Mouse (Mus musculus) embryonic facial prominence, embryonic 13.5 days (tissue): Measurements from ENCODE around the gene Sv2a. TPM values are rescaled to one million over a fixed set of nuclear protein-coding genes. Genes with fewer than 3 reads are reported as not detected.

Experiments used
- ATAC-seq: fragments of 200-750 bp; cut with Nextera tagmentation; 2 replicates; pipeline ENCODE4 v1.8.0; 2017; ENCODE audit warnings: low read depth; ENCODE audit not compliant: insufficient number of reproducible peaks, insufficient read depth, low FRiP score, low TSS enrichment
- H3K27ac ChIP-seq: fragments of 300-500 bp; sonication (generic); 2 replicates; pipeline ENCODE4 v1.5.1; 2015; ENCODE audit warnings: moderate library complexity, mild to moderate bottlenecking, inconsistent platforms
- H3K27me3 ChIP-seq: fragments of 300-500 bp; sonication (generic); 2 replicates; pipeline ENCODE4 v1.6.1; 2015; ENCODE audit warnings: mild to moderate bottlenecking, inconsistent platforms
- H3K36me3 ChIP-seq: fragments of 300-500 bp; sonication (generic); 2 replicates; pipeline ENCODE4 v1.6.1; 2015; ENCODE audit warnings: mild to moderate bottlenecking, inconsistent platforms
- H3K4me1 ChIP-seq: fragments of 300-500 bp; sonication (generic); 2 replicates; pipeline ENCODE4 v1.6.1; 2015; ENCODE audit warnings: inconsistent platforms
- H3K4me2 ChIP-seq: fragments of 300-500 bp; sonication (generic); 2 replicates; pipeline ENCODE4 v1.6.1; 2015; ENCODE audit warnings: moderate library complexity, mild to moderate bottlenecking, inconsistent platforms
- H3K4me3 ChIP-seq: fragments of 300-500 bp; sonication (generic); 2 replicates; pipeline ENCODE4 v1.5.1; 2015; ENCODE audit warnings: mild to moderate bottlenecking, inconsistent platforms
- H3K9ac ChIP-seq: fragments of 300-500 bp; sonication (generic); 2 replicates; pipeline ENCODE4 v1.6.1; 2015; ENCODE audit warnings: mild to moderate bottlenecking, inconsistent platforms
- H3K9me3 ChIP-seq: fragments of 300-500 bp; sonication (generic); 2 replicates; pipeline ENCODE4 v1.6.1; 2016; ENCODE audit warnings: inconsistent platforms
- WGBS: fragments of 180-500 bp; shearing (Covaris S2); methylation state at CpG from one replicate; pipeline ENCODE4 v1.1.7; 2015; ENCODE audit warnings: mixed read lengths; 5-methylcytosine and 5-hydroxymethylcytosine counted together
- polyA plus RNA-seq: library from polyadenylated mRNA; unstranded; fragments of >200 nt; fragmentation: Nextera tagmentation; extraction: Ambion mirVana; gene quantifications from 2 replicates; pipeline ENCODE4 v1.2.1, GENCODE M21; 2015

Gene Sv2a
- polyA plus RNA-seq, 1 experiment from 2014 or later: 8.7 TPM

GRCm38 (mm10) chr3:96178427-96178826, 2.5 kb upstream of the Sv2a start:
- Histone ChIP-seq H3K9ac (no peak overlapping the region), H3K4me1 (peaks cover 42% of the 10 kb centered on the region), H3K27ac (no peak overlapping the region), H3K4me3 (no peak overlapping the region), H3K36me3 (peaks cover 49% of the 10 kb centered on the region), H3K9me3 (no peaks in the 10 kb centered on the region), H3K27me3 (no peaks in the 10 kb centered on the region), H3K4me2 (no peak overlapping the region)
- 95% methylated on average over 4 of the region's 4 CpGs for WGBS
- ATAC-seq: no peak

GRCm38 (mm10) chr3:96178902-96179301, 2.0 kb upstream of the Sv2a start:
- Histone ChIP-seq H3K9me3 (no peaks in the 10 kb centered on the region), H3K27me3 (no peaks in the 10 kb centered on the region), H3K4me3 (no peak overlapping the region), H3K36me3 (peaks cover 47% of the 10 kb centered on the region), H3K4me1 (peaks cover 39% of the 10 kb centered on the region), H3K27ac (no peak overlapping the region), H3K9ac (no peak overlapping the region), H3K4me2 (no peak overlapping the region)
- 82% methylated on average over 2 of the region's 2 CpGs for WGBS
- no peak for ATAC-seq

- Histone ChIP-seq H3K27ac (no peak overlapping the region), H3K9ac (no peak overlapping the region), H3K4me3 (no peak overlapping the region), H3K36me3 (peaks cover 41% of the 10 kb centered on the region), H3K27me3 (no peaks in the 10 kb centered on the region), H3K4me2 (no peak overlapping the region), H3K9me3 (no peaks in the 10 kb centered on the region), H3K4me1 (peaks cover 33% of the 10 kb centered on the region)
- 64% methylated on average over 4 of the region's 4 CpGs for WGBS
- no peak for ATAC-seq
These were observed 1.4 kb upstream of the Sv2a start for GRCm38 (mm10) chr3:96179531-96179930.

DNA sequence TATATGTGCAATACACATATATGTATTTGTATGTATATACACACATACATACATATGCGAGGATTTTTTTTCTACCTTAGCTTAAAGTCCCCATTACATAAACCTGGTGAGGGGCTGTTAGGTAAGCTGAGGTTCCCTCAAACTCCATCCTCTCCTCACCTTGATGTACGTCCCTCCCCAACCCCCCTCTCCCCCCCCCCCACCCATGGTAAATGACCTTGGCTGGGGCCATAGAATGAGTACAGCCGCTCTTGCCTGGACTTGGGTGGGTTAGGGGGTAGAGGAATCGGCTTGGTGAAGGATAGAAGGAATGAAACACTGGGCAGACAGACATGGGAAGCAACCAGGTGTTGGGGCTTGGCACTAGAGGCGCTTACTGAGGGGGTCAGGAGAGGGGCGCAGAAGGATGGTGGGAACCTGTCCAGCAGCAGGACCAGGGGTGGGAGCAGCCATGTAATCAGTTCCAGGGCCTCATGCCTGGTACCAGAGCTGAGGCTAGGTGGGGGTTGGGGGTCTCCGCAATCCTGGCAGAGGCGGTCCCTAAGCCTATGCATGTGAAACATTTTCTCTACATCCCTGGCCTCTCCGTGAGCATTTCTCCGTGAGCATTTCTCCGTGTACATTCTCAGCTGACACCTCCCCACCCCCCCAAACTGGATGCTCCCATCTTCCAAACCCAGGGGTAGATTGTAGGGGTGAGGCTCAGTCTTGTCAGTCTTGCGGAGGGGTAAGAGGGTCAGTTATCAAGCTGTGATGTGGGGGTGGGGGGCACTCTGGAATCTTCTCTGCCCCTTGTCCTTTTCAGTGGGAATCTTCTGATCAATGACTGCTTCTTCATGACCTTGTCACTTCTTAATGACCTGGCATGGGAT, 795 bp downstream of the Sv2a start:
- peak overlapping the region; percentile 34; the same call in 1 of the 2 replicates for H3K27ac ChIP-seq
- WGBS: 19% methylated on average over 12 of the region's 12 CpGs
- peak overlapping the region; percentile 58 for H3K9ac ChIP-seq
- peak; percentile 61; the same call in 1 of the 2 replicates for ATAC-seq
- no peaks in the 10 kb centered on the region for H3K9me3 ChIP-seq
- peak overlapping the region; percentile 62 for H3K4me3 ChIP-seq
- H3K27me3 ChIP-seq: no peaks in the 10 kb centered on the region
- peaks cover 28% of the 10 kb centered on the region for H3K36me3 ChIP-seq
- peak overlapping the region; percentile 81 for H3K4me2 ChIP-seq
- peaks cover 28% of the 10 kb centered on the region for H3K4me1 ChIP-seq

GRCm38 (mm10) chr3:96182382-96182776, 1.4 kb downstream of the Sv2a start:
- peaks cover 28% of the 10 kb centered on the region for H3K4me1 ChIP-seq
- H3K9ac ChIP-seq: peak overlapping the region; percentile 58
- ATAC-seq: no peak
- H3K27me3 ChIP-seq: no peaks in the 10 kb centered on the region
- peaks cover 28% of the 10 kb centered on the region for H3K36me3 ChIP-seq
- 0 out of 2 replicates have a peak overlapping the region, but pooled peaks have one; percentile 5 for H3K27ac ChIP-seq
- H3K4me3 ChIP-seq: peak overlapping the region; percentile 62
- peak overlapping the region; percentile 81 for H3K4me2 ChIP-seq
- 20% methylated on average over 4 of the region's 4 CpGs for WGBS
- H3K9me3 ChIP-seq: no peaks in the 10 kb centered on the region

- no peak overlapping the region for H3K9ac ChIP-seq
- 0 out of 2 replicates have a peak overlapping the region, but pooled peaks have one; percentile 16 for H3K27ac ChIP-seq
- no peak for ATAC-seq
- H3K4me3 ChIP-seq: no peak overlapping the region
- peaks cover 16% of the 10 kb centered on the region for H3K4me1 ChIP-seq
- no peaks in the 10 kb centered on the region for H3K9me3 ChIP-seq
- H3K27me3 ChIP-seq: no peaks in the 10 kb centered on the region
- 41% methylated on average over 12 of the region's 12 CpGs for WGBS
- H3K36me3 ChIP-seq: peaks cover 27% of the 10 kb centered on the region
- peak overlapping the region; percentile 12; the same call in 1 of the 2 replicates for H3K4me2 ChIP-seq
These were observed 12.0 kb downstream of the Sv2a start for GRCm38 (mm10) chr3:96192977-96193376.

- no peak overlapping the region for H3K9ac ChIP-seq
- peaks cover 19% of the 10 kb centered on the region for H3K4me1 ChIP-seq
- H3K9me3 ChIP-seq: no peaks in the 10 kb centered on the region
- ATAC-seq: no peak
- 75% methylated on average over 10 of the region's 10 CpGs for WGBS
- H3K27ac ChIP-seq: no peak overlapping the region
- H3K4me2 ChIP-seq: no peak overlapping the region
- H3K27me3 ChIP-seq: no peaks in the 10 kb centered on the region
- no peak overlapping the region for H3K4me3 ChIP-seq
- H3K36me3 ChIP-seq: peaks cover 17% of the 10 kb centered on the region
These were observed 14.0 kb downstream of the Sv2a start for GRCm38 (mm10) chr3:96194966-96195365.

DNA sequence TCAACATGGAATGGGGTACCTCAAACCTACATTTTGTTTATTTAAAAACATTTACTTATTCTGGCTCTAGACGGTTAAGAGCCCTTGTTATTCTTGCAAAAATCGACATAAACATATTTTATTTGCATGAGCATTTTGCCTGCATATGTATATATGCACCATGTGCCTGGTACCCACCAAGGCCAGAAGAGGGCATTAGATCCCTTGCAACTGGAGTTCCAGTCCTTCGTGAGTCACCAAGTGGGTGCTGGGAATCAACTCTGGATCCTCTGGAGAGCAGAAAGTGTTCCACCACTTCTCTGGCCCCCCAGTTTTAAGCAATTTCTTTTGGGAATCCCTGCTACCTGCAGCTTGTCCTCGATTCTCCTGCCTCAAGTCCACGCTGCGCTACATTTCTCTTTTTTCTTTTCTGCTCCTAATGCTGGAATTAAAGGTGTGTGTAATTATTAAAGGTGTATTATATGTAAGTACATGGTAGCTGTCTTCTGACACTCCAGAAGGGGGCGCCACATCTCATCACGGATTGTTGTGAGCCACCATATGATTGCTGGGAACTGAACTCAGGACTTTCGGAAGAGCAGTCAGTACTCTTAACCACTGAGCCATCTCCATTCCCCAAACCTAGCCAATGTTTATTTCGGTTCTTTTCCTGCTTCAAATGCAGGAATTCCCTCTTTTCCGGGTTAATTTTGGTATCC, 14.8 kb downstream of the Sv2a start:
- ATAC-seq: no peak
- WGBS: 90% methylated on average over 11 of the region's 11 CpGs
- no peak overlapping the region for H3K27ac ChIP-seq
- no peaks in the 10 kb centered on the region for H3K27me3 ChIP-seq
- H3K36me3 ChIP-seq: peaks cover 9% of the 10 kb centered on the region; the same call in 1 of the 2 replicates
- H3K4me1 ChIP-seq: peaks cover 19% of the 10 kb centered on the region
- no peaks in the 10 kb centered on the region for H3K9me3 ChIP-seq
- no peak overlapping the region for H3K9ac ChIP-seq
- peak overlapping the region; percentile 96; the same call in 1 of the 2 replicates for H3K4me2 ChIP-seq
- H3K4me3 ChIP-seq: no peak overlapping the region

GRCm38 (mm10) chr3:96196437-96197128, 15.6 kb downstream of the Sv2a start:
- ATAC-seq: no peak; the same call in 1 of the 2 replicates

GRCm38 (mm10) chr3:96197129-96197749, 16.3 kb downstream of the Sv2a start:
- H3K27me3 ChIP-seq: no peaks in the 10 kb centered on the region
- H3K27ac ChIP-seq: peak overlapping the region; percentile 96
- H3K4me2 ChIP-seq: peak overlapping the region; percentile 96
- H3K9me3 ChIP-seq: no peaks in the 10 kb centered on the region
- ATAC-seq: peak; percentile 89
- peak overlapping the region; percentile 88 for H3K9ac ChIP-seq
- H3K36me3 ChIP-seq: peaks cover 9% of the 10 kb centered on the region; the same call in 1 of the 2 replicates
- peaks cover 19% of the 10 kb centered on the region for H3K4me1 ChIP-seq
- WGBS: under 1% methylated on average over 50 of the region's 50 CpGs
- peak overlapping the region; percentile 63 for H3K4me3 ChIP-seq

More at GRCm38 (mm10) chr3:96196437-96197128, 15.6 kb downstream of the Sv2a start:
- H3K9ac ChIP-seq: peak overlapping the region; percentile 88
- H3K4me2 ChIP-seq: peak overlapping the region; percentile 96
- H3K27ac ChIP-seq: peak overlapping the region; percentile 96
- 17% methylated on average over 27 of the region's 27 CpGs for WGBS
- peaks cover 9% of the 10 kb centered on the region; the same call in 1 of the 2 replicates for H3K36me3 ChIP-seq
- H3K27me3 ChIP-seq: no peaks in the 10 kb centered on the region
- H3K4me3 ChIP-seq: peak overlapping the region; percentile 63
- no peaks in the 10 kb centered on the region for H3K9me3 ChIP-seq
- peaks cover 19% of the 10 kb centered on the region for H3K4me1 ChIP-seq
